Mouse (Mus musculus) heart, embryonic 14.5 days (tissue): ENCODE results near the gene Bex2. TPM values are rescaled to one million over a fixed set of nuclear protein-coding genes. Genes with fewer than 3 reads are reported as not detected.
"Not testable (repeated sequence)": the region's sequence is repeated elsewhere in the genome, so short reads cannot be mapped to it uniquely, and the experiment has no call there.

Experiments used
- ATAC-seq: fragments of 200-750 bp; cut with Nextera tagmentation; 2 replicates; pipeline ENCODE4 v1.8.0; 2017; ENCODE audit warnings: low read depth, moderate TSS enrichment; ENCODE audit not compliant: insufficient number of reproducible peaks, insufficient read depth, low FRiP score
- H3K27ac ChIP-seq, 2 experiments: fragments of 200-500 bp in 1 of 2; fragments of 300-500 bp in 1 of 2; sonication (generic) in 1 of 2; replicated peaks in 1 of 2; 2 replicates each; pipeline ENCODE4 v1.5.1; 2012 to 2014; ENCODE audit warnings: low read depth in 2 of 2, low read length in 2 of 2, control low read depth in 1 of 2, mild to moderate bottlenecking in 1 of 2, mixed read lengths in 1 of 2; ENCODE audit not compliant: control insufficient read depth in 1 of 2, insufficient read depth in 1 of 2
- H3K27me3 ChIP-seq: fragments of 300-500 bp; sonication (generic); 2 replicates; pipeline ENCODE4 v1.6.1; 2014; ENCODE audit warnings: mild to moderate bottlenecking, low read length, control low read depth; ENCODE audit not compliant: control insufficient read depth, insufficient read depth
- H3K36me3 ChIP-seq: fragments of 300-500 bp; sonication (generic); 2 replicates; pipeline ENCODE4 v1.6.1; 2014; ENCODE audit warnings: mild to moderate bottlenecking, control low read depth, low read length, mixed read lengths; ENCODE audit not compliant: control insufficient read depth, insufficient read depth
- H3K4me1 ChIP-seq, 2 experiments: fragments of 200-500 bp in 1 of 2; fragments of 300-500 bp in 1 of 2; sonication (generic) in 1 of 2; 2 replicates each; pipeline ENCODE4 v1.6.1; 2012 to 2014; ENCODE audit warnings: low read length in 2 of 2, control low read depth in 1 of 2, mixed read lengths in 1 of 2; ENCODE audit not compliant: control insufficient read depth in 2 of 2, insufficient read depth in 2 of 2
- H3K4me2 ChIP-seq: fragments of 300-500 bp; sonication (generic); 2 replicates; pipeline ENCODE4 v1.6.1; 2014; ENCODE audit warnings: mild to moderate bottlenecking, low read length
- H3K4me3 ChIP-seq, 2 experiments: fragments of 200-500 bp in 1 of 2; fragments of 300-500 bp in 1 of 2; sonication (generic) in 1 of 2; 2 replicates each; pipeline ENCODE4 v1.5.1; 2012 to 2014; ENCODE audit warnings: low read length in 2 of 2, mild to moderate bottlenecking in 2 of 2, control low read depth in 1 of 2, low read depth in 1 of 2, moderate library complexity in 1 of 2; ENCODE audit not compliant: control insufficient read depth in 1 of 2, insufficient read depth in 1 of 2
- H3K9ac ChIP-seq: fragments of 300-500 bp; sonication (generic); 2 replicates; pipeline ENCODE4 v1.6.1; 2014; ENCODE audit warnings: mild to moderate bottlenecking, low read length
- H3K9me3 ChIP-seq: fragments of 300-500 bp; sonication (generic); 2 replicates; pipeline ENCODE4 v1.6.1; 2016; ENCODE audit warnings: low read length, control low read depth; ENCODE audit not compliant: control insufficient read depth
- WGBS: fragments of 180-500 bp; shearing (Covaris S2); extraction: QIAGEN DNeasy Blood & Tissue Kit; methylation state at CpG from one replicate; pipeline ENCODE4 v1.1.7; 2014; 5-methylcytosine and 5-hydroxymethylcytosine counted together
- polyA plus RNA-seq: library from polyadenylated mRNA; unstranded; fragments of >200 nt; fragmentation: Nextera tagmentation; extraction: Ambion mirVana; gene quantifications from 2 replicates; pipeline ENCODE4 v1.2.1, GENCODE M21; 2014

Gene Bex2
- polyA plus RNA-seq, result 13.5 and 18.9 TPM in 2 replicates

DNA sequence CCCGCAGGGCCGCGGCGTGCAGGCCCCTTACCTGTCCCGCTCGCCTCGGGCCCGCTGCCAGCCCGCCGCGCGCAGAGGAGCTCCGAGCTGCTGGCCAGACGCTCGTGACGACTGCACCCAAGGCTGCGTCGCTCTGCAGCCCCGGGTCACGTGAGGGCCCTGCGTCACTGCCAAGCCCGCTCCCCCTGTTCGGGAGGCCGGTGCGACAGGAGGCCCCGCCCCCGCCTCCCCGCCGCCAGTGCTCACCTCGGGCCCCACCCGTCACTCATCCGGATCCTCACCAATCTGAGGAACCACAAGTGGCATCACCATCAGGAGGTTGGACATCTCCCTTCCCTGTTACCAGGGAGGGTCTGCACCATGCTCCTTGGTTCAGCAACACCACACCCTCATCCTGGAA lies at the start of gene Bex2:
Gene Bex2 (minus strand): TSS at position 217 of the 400 bp plus-strand sequence.
- no CpG with 5 or more reads among the region's 32 CpGs for whole genome bisulfite sequencing
- not testable (repeated sequence) for H3K9ac ChIP-seq, H3K9me3 ChIP-seq

GRCm38 (mm10) chrX:136115419-136115961 lies 47.5 kb upstream of the Bex2 start:
- Histone ChIP-seq H3K9ac (0 out of 2 replicates have a peak overlapping the region, but pooled peaks have one; percentile 30), H3K36me3 (no peaks in the 10 kb centered on the region), H3K27ac (no peak overlapping the region), H3K9me3 (no peaks in the 10 kb centered on the region), H3K4me3 (peak overlapping the region; percentile 35 to 41), H3K4me1 (no peaks in the 10 kb centered on the region), H3K27me3 (no peaks in the 10 kb centered on the region; the same call in 1 of the 2 replicates), H3K4me2 (peak overlapping the region; percentile 65)
- 19% methylated on average over 23 of the region's 23 CpGs for WGBS
- ATAC-seq, result peak; percentile 73; the same call in 1 of the 2 replicates

More for the DNA sequence above, at the start of gene Bex2:
- H3K27ac ChIP-seq, H3K4me1 ChIP-seq, H3K36me3 ChIP-seq, H3K27me3 ChIP-seq: not testable (repeated sequence)
- Histone ChIP-seq H3K4me2 (peak within 1 kb of the TSS; percentile 56), H3K4me3 (peak within 1 kb of the TSS; percentile 18; a peak in 2 of 4 replicates)
- peak; percentile 88 for ATAC-seq

- no peaks in the 10 kb centered on the region for H3K4me1 ChIP-seq
- 34% methylated on average over 4 of the region's 4 CpGs for WGBS
- no peak overlapping the region for H3K27ac ChIP-seq
- peak overlapping the region; percentile 65 for H3K4me2 ChIP-seq
- no peak; the same call in 1 of the 2 replicates for ATAC-seq
- H3K4me3 ChIP-seq, result peak overlapping the region in 1 of 2 experiments; percentile 41; a peak in 1 of 4 replicates
- no peak overlapping the region for H3K9ac ChIP-seq
- H3K36me3 ChIP-seq, result no peaks in the 10 kb centered on the region
- no peaks in the 10 kb centered on the region for H3K9me3 ChIP-seq
- H3K27me3 ChIP-seq, result no peaks in the 10 kb centered on the region; the same call in 1 of the 2 replicates
Measured at GRCm38 (mm10) chrX:136115015-136115414, 47.0 kb upstream of the Bex2 start.

DNA sequence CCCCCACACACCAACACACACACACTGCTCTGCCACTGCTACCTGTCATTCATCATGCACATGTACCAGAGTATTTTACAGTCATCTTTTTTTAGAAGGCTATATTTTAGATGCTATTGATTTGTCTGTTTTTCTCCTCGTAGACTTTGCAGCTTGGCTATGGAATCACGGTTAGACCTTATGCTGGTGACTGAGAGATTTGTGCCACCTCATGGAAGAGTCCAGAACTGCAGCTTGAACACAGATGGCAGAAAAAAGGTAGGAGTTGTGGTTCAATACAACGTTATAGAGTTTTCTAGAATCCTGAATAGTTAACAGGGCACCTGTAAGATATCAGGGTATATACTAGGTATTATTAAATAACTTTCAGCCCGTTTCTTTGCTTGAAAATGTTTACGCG lies 39.9 kb upstream of the Bex2 start:
- Histone ChIP-seq H3K4me3 (no peak overlapping the region), H3K27ac (no peak overlapping the region), H3K27me3 (no peaks in the 10 kb centered on the region; the same call in 1 of the 2 replicates), H3K4me1 (no peaks in the 10 kb centered on the region), H3K9ac (no peak overlapping the region), H3K4me2 (peak overlapping the region; percentile 36; the same call in 1 of the 2 replicates), H3K36me3 (no peaks in the 10 kb centered on the region), H3K9me3 (no peaks in the 10 kb centered on the region)
- ATAC-seq, result no peak
- WGBS, result 38% methylated on average over 6 of the region's 6 CpGs

- Histone ChIP-seq H3K4me2 (no peak overlapping the region), H3K4me1 (no peaks in the 10 kb centered on the region), H3K27ac (no peak overlapping the region), H3K9ac (no peak overlapping the region), H3K9me3 (no peaks in the 10 kb centered on the region), H3K27me3 (no peaks in the 10 kb centered on the region), H3K36me3 (no peaks in the 10 kb centered on the region), H3K4me3 (no peak overlapping the region)
- ATAC-seq, result no peak
- WGBS, result 70% methylated on average over 3 of the region's 3 CpGs
Measured at GRCm38 (mm10) chrX:136104724-136105088, 36.7 kb upstream of the Bex2 start.

- Histone ChIP-seq H3K4me1 (no peaks in the 10 kb centered on the region), H3K27ac (no peak overlapping the region), H3K27me3 (no peaks in the 10 kb centered on the region), H3K4me3 (no peak overlapping the region), H3K9me3 (no peaks in the 10 kb centered on the region), H3K9ac (no peak overlapping the region), H3K36me3 (no peaks in the 10 kb centered on the region), H3K4me2 (no peak overlapping the region)
- WGBS, result 62% methylated on average over 4 of the region's 4 CpGs
- ATAC-seq, result no peak
Measured at GRCm38 (mm10) chrX:136104046-136104723, 36.1 kb upstream of the Bex2 start.

DNA sequence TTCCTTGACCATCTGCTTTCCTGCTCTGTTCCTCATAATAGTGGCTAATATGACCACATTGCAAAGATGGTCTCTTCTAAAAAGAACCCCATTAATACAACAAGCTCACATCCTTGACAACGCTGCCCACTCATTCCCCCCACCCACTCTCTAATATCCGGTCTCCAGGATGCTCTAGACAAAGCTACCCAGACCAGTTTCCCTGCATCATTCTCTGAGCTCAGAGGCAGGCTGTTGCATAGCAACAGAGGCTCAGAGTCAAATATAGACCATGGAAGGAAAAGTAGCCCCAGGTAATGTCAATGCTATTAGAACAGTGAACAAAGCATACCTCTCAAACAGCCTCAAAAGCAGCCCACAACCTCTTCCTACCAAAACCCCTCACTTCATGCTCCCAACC lies 26.4 kb upstream of the Bex2 start:
- ATAC-seq, result no peak
- H3K4me3 ChIP-seq, result no peak overlapping the region
- no peaks in the 10 kb centered on the region for H3K36me3 ChIP-seq
- H3K27me3 ChIP-seq, result no peaks in the 10 kb centered on the region
- H3K4me2 ChIP-seq, result no peak overlapping the region
- no peaks in the 10 kb centered on the region for H3K9me3 ChIP-seq
- no peaks in the 10 kb centered on the region for H3K4me1 ChIP-seq
- no peak overlapping the region for H3K27ac ChIP-seq
- WGBS, result 54% methylated on average over 2 of the region's 2 CpGs
- H3K9ac ChIP-seq, result no peak overlapping the region
